Mouse (Mus musculus): Measurements from ENCODE around the gene Tatdn2. TPM values are rescaled to one million over a fixed set of nuclear protein-coding genes. Genes with fewer than 3 reads are reported as not detected.

Gene Tatdn2
- polyA plus RNA-seq (2015; fragmentation: Nextera tagmentation; extraction: Ambion mirVana): 1.1 and 1.4 TPM in 2 replicates

- Histone ChIP-seq H3K27ac (peak within 1 kb of the TSS; percentile 87), H3K36me3 (replicated peaks) (0 out of 2 replicates have a peak, but pooled peaks cover 7% of the 10 kb centered on the region), H3K4me2 (peak within 1 kb of the TSS; percentile 99), H3K9me3 (no peaks in the 10 kb centered on the region), H3K4me1 (peaks cover 29% of the 10 kb centered on the region), H3K4me3 (peak within 1 kb of the TSS; percentile 68), H3K27me3 (replicated peaks) (no peaks in the 10 kb centered on the region), H3K9ac (peak within 1 kb of the TSS; percentile 78)
- ATAC-seq (replicated peaks): peak; percentile 99
- WGBS: under 1% methylated on average over 57 of the region's 58 CpGs
Observed at GRCm38 (mm10) chr6:113696582-113697221, at the start of gene Tatdn2. Gene Tatdn2 (plus strand): TSS chr6:113697050.

DNA sequence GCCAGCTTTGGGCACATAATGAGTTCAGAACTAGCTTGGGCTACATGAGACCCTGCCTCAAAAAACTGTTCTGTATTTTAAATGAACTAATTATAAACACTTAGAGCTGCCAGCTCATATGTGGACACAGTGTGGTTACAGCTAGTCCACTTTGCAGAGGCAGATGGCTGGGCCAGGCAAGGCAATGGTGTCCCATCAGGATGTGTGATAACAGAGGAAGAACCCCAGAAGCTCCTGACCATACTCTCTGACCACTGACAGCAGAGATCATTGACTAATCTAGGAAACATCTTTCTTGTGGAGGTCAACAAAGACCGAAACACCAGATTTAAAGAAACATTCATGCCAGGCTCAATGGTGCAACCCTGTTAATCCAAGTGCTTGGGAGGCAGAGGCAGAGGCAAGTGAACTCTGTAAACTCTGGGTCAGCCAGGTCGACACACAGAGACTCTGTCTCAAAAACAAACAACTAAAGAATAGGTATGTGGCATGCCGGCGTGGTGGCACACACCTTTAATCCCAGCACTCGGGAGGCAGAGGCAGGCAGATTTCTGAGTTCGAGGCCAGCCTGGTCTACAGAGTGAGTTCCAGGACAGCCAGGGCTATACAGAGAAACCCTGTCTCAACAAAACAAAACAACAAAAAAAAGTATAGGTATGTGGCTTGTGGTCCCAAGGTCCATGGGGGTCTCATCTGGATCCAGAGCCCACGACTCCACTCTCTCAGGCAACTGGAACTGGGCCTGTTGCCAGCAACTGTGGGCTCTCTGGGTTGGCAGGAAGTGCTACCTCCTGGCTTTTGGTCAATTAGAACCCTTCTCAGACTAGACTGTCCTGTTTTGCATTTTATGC, 47.3 kb upstream of the Tatdn2 start:
- Histone ChIP-seq H3K9me3 (no peaks in the 10 kb centered on the region), H3K4me3 (no peak overlapping the region), H3K9ac (no peak overlapping the region), H3K27ac (no peak overlapping the region), H3K27me3 (replicated peaks) (no peaks in the 10 kb centered on the region), H3K4me1 (no peaks in the 10 kb centered on the region), H3K36me3 (replicated peaks) (no peaks in the 10 kb centered on the region), H3K4me2 (no peak overlapping the region)
- ATAC-seq (replicated peaks): no peak
- WGBS: 85% methylated on average over 7 of the region's 7 CpGs

- Histone ChIP-seq H3K9me3 (no peaks in the 10 kb centered on the region), H3K36me3 (replicated peaks) (no peaks in the 10 kb centered on the region), H3K9ac (no peak overlapping the region), H3K4me2 (no peak overlapping the region), H3K27ac (no peak overlapping the region), H3K4me1 (no peaks in the 10 kb centered on the region), H3K4me3 (no peak overlapping the region), H3K27me3 (replicated peaks) (no peaks in the 10 kb centered on the region)
- ATAC-seq (replicated peaks): no peak
- WGBS: 73% methylated on average over 4 of the region's 4 CpGs
Observed at GRCm38 (mm10) chr6:113650197-113650640, 46.6 kb upstream of the Tatdn2 start.

- 70% methylated on average over 3 of the region's 3 CpGs for WGBS
Observed at GRCm38 (mm10) chr6:113651626-113652025, 45.2 kb upstream of the Tatdn2 start.

GRCm38 (mm10) chr6:113653551-113653950, 43.3 kb upstream of the Tatdn2 start:
- H3K27me3 ChIP-seq (replicated peaks): no peaks in the 10 kb centered on the region
- H3K4me1 ChIP-seq: no peaks in the 10 kb centered on the region
- H3K9me3 ChIP-seq: no peaks in the 10 kb centered on the region
- H3K9ac ChIP-seq: no peak overlapping the region
- H3K27ac ChIP-seq: no peak overlapping the region
- no peak overlapping the region for H3K4me2 ChIP-seq
- H3K4me3 ChIP-seq: no peak overlapping the region
- WGBS: 90% methylated on average over 7 of the region's 7 CpGs
- H3K36me3 ChIP-seq (replicated peaks): no peaks in the 10 kb centered on the region
- ATAC-seq (replicated peaks): no peak

More at GRCm38 (mm10) chr6:113651626-113652025, 45.2 kb upstream of the Tatdn2 start:
- Histone ChIP-seq H3K9ac (no peak overlapping the region), H3K9me3 (no peaks in the 10 kb centered on the region), H3K27me3 (replicated peaks) (no peaks in the 10 kb centered on the region), H3K4me3 (no peak overlapping the region), H3K36me3 (replicated peaks) (no peaks in the 10 kb centered on the region), H3K4me2 (no peak overlapping the region), H3K27ac (no peak overlapping the region), H3K4me1 (no peaks in the 10 kb centered on the region)
- no peak for ATAC-seq (replicated peaks)

- no peak overlapping the region for H3K9ac ChIP-seq
- no peaks in the 10 kb centered on the region for H3K27me3 ChIP-seq (replicated peaks)
- H3K4me1 ChIP-seq: no peaks in the 10 kb centered on the region
- no peaks in the 10 kb centered on the region for H3K9me3 ChIP-seq
- 80% methylated on average over 8 of the region's 8 CpGs for WGBS
- H3K4me2 ChIP-seq: no peak overlapping the region
- no peaks in the 10 kb centered on the region for H3K36me3 ChIP-seq (replicated peaks)
- H3K27ac ChIP-seq: no peak overlapping the region
- no peak for ATAC-seq (replicated peaks)
- no peak overlapping the region for H3K4me3 ChIP-seq
Observed at GRCm38 (mm10) chr6:113654102-113654501, 42.7 kb upstream of the Tatdn2 start.

GRCm38 (mm10) chr6:113654753-113655397, 42.0 kb upstream of the Tatdn2 start:
- no peak for ATAC-seq (replicated peaks)
- Histone ChIP-seq H3K36me3 (replicated peaks) (no peaks in the 10 kb centered on the region), H3K27me3 (replicated peaks) (no peaks in the 10 kb centered on the region), H3K9ac (no peak overlapping the region), H3K27ac (no peak overlapping the region), H3K4me3 (no peak overlapping the region), H3K9me3 (no peaks in the 10 kb centered on the region), H3K4me1 (no peaks in the 10 kb centered on the region), H3K4me2 (no peak overlapping the region)
- 86% methylated on average over 16 of the region's 16 CpGs for WGBS

DNA sequence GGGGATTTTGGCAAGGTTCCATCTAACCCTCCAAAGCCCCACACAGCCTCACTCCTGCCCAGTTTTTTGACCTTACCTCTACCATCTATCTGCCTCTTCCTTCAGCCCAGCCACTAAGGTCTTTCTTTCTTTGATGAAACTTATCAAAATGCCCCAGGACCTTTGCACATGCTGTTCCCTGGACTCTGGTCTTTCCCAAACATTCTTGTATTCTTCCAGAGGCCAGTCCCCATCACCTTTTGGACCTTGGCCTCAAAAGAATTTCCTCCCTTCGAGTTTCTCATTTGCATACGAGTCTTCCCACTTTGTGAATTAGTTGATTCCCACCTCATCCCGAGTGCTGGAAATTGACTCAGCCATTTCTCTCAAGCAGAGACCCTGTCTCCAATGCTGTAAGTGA, 41.4 kb upstream of the Tatdn2 start:
- no peaks in the 10 kb centered on the region for H3K9me3 ChIP-seq
- H3K4me1 ChIP-seq: no peaks in the 10 kb centered on the region
- H3K27me3 ChIP-seq (replicated peaks): no peaks in the 10 kb centered on the region
- ATAC-seq (replicated peaks): no peak
- no peak overlapping the region for H3K4me2 ChIP-seq
- no peak overlapping the region for H3K9ac ChIP-seq
- H3K27ac ChIP-seq: no peak overlapping the region
- H3K4me3 ChIP-seq: no peak overlapping the region
- 93% methylated on average over 3 of the region's 3 CpGs for WGBS
- H3K36me3 ChIP-seq (replicated peaks): no peaks in the 10 kb centered on the region

DNA sequence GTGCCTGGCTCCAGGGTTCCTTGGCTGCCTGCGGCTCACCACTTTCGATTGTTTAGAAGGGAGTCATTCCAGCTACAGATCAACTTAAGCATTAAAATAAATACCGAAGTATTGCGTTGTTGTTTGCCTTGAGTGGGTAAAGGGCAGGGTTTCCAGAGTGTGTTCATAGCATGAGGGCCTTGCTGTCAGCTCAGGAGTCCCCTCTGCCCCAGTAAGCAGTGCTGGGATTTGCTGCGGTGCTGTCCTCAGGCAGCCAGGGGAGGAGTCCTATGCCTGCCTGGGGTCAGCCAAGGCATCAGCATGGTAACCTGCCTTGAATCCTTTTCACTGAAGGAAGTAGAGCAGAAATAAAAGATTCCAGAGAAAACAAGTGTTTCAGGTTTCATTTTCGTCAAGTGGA, 40.0 kb upstream of the Tatdn2 start:
- Histone ChIP-seq H3K9me3 (no peaks in the 10 kb centered on the region), H3K4me3 (no peak overlapping the region), H3K27me3 (replicated peaks) (no peaks in the 10 kb centered on the region), H3K9ac (no peak overlapping the region), H3K36me3 (replicated peaks) (no peaks in the 10 kb centered on the region), H3K4me2 (no peak overlapping the region), H3K27ac (no peak overlapping the region), H3K4me1 (no peaks in the 10 kb centered on the region)
- ATAC-seq (replicated peaks): no peak
- WGBS: 80% methylated on average over 6 of the region's 6 CpGs

DNA sequence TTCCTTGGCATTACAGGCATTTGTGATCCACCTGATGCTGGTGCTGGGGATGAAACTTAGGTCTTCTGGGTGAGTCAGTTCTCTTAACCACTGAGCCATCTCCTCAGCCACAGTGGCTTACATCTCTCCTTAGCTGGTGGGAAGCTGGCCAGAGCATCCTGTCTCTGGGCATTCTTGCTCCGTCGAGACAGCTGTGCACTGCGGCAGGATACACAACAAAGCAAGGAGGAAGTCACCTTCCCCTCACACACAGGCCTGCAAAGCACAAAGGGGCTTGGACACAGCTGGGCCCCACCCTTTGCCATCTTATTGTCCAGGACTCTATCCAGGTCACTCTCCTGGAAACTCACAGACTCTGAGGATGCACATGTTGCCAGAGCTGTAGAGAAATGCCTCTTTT, 38.6 kb upstream of the Tatdn2 start:
- WGBS: 70% methylated on average over 3 of the region's 3 CpGs
- Histone ChIP-seq H3K4me1 (no peaks in the 10 kb centered on the region), H3K4me3 (no peak overlapping the region), H3K9me3 (0 out of 2 replicates have a peak, but pooled peaks cover 3% of the 10 kb centered on the region), H3K36me3 (replicated peaks) (no peaks in the 10 kb centered on the region), H3K27ac (no peak overlapping the region), H3K4me2 (no peak overlapping the region), H3K9ac (no peak overlapping the region), H3K27me3 (replicated peaks) (no peaks in the 10 kb centered on the region)
- no peak for ATAC-seq (replicated peaks)

DNA sequence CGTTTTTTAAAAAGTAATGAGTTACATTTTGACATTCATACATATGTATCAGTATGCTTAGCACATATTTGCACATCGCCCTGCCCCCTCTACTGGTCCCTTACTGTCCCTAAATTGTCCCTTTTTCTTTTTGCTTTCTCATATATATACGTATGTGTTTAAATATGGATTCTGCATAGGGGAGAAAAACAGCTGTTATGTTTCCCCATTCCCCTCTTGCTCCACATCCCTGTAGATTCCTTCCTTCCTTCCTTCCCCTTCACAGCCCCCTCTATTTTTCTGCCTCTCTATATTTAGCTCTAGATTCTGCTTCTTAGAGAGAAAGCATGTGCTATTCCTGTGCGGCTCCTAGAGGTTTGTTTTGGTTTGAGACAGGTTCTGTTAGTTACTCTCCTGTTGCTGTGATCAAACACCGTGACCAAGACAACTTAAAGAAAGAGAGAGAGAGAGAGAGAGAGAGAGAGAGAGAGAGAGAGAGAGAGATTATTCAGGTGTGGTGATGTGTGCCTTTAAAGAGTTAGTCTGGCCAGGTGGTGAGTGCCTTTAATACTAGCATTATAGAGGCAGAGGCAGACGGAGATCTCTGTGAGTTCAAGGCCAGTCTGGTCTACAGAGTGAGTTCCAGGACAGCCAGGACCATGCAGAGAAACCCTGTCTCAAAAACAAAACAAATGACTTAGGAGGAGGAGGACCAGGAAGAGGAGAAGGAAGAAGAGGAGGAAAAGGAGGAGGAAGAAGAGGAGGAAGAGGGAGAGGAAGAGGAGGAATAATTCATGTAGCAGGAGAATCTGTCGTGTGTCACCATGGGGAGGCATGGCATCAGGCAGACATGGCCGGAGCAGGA, 37.0 kb upstream of the Tatdn2 start:
- Histone ChIP-seq H3K4me1 (no peaks in the 10 kb centered on the region), H3K36me3 (replicated peaks) (no peaks in the 10 kb centered on the region), H3K9me3 (0 out of 2 replicates have a peak, but pooled peaks cover 3% of the 10 kb centered on the region), H3K9ac (no peak overlapping the region), H3K4me3 (no peak overlapping the region), H3K27ac (no peak overlapping the region), H3K4me2 (no peak overlapping the region), H3K27me3 (replicated peaks) (no peaks in the 10 kb centered on the region)
- 72% methylated on average over 8 of the region's 8 CpGs for WGBS
- ATAC-seq (replicated peaks): no peak

Data from midbrain, embryonic 15.5 days (tissue).